Mouse (Mus musculus): ENCODE data around the gene Ints11.

- no peak for TF ChIP-seq POLR2A (IDR thresholded peaks at IDR 0.05; ENCODE audit: extremely low read depth, insufficient read depth, low read length)
- TF ChIP-seq CTCF (IDR thresholded peaks at IDR 0.05; ENCODE audit: low read depth, low read length): peak; percentile 48
These were observed 28.3 kb upstream of the Ints11 start for GRCm38 (mm10) chr4:155841003-155841454.

All from liver, adult 2 months (tissue).